Mouse (Mus musculus): ENCODE data around the gene Agbl1. TPM values are rescaled to one million over a fixed set of nuclear protein-coding genes. Genes with fewer than 3 reads are reported as not detected.
A peak's percentile ranks its signal among the peaks of the same experiment; 100 is the strongest.

Agbl1 gene
- total and polyA plus RNA-seq, 3 experiments: 0.08 to 0.21 (median 0.11) TPM

GRCm38 (mm10) chr7:77095153-77095552 is 865.5 kb downstream of the Agbl1 start:
- no peak for DNase-seq
- Histone ChIP-seq H3K9ac (ENCODE audit: low read depth, low read length) (no peak overlapping the region), H3K27me3 (ENCODE audit: control insufficient read depth, insufficient read depth, low read length) (no peaks in the 10 kb centered on the region), H3K79me2 (replicated peaks; ENCODE audit: control insufficient read depth, insufficient read depth, low read length) (no peaks in the 10 kb centered on the region), H3K4me3 (no peak overlapping the region), H3K36me3 (ENCODE audit: control insufficient read depth, insufficient read depth, low read length) (no peaks in the 10 kb centered on the region), H3K4me1 (ENCODE audit: control insufficient read depth, insufficient read depth, low read length) (no peaks in the 10 kb centered on the region), H3K27ac (no peak overlapping the region)
- intact Hi-C loops (cut with DNase I): no loop called here
- TF ChIP-seq POLR2A (IDR thresholded peaks at IDR 0.05; ENCODE audit: insufficient read depth, low read depth, low read length) (no peak), EP300 (IDR thresholded peaks at IDR 0.05; ENCODE audit: insufficient read depth, low read depth, low read length) (no peak), CTCF (IDR thresholded peaks at IDR 0.05) (no peak)
- 23% methylated on average over 2 of the region's 2 CpGs for whole genome bisulfite sequencing

GRCm38 (mm10) chr7:77114021-77114420 is 884.3 kb downstream of the Agbl1 start:
- no peak overlapping the region for H3K27ac ChIP-seq
- no peak for DNase-seq
- H3K9ac ChIP-seq (ENCODE audit: low read depth, low read length): no peak overlapping the region
- 97% methylated on average over 1 of the region's 1 CpGs for WGBS
- H3K4me1 ChIP-seq (ENCODE audit: control insufficient read depth, insufficient read depth, low read length): no peaks in the 10 kb centered on the region
- H3K36me3 ChIP-seq (ENCODE audit: control insufficient read depth, insufficient read depth, low read length): no peaks in the 10 kb centered on the region
- H3K27me3 ChIP-seq (ENCODE audit: control insufficient read depth, insufficient read depth, low read length): no peaks in the 10 kb centered on the region
- H3K4me3 ChIP-seq: no peak overlapping the region
- intact Hi-C loops (cut with DNase I): no loop called here
- no peak for TF ChIP-seq CTCF (IDR thresholded peaks at IDR 0.05)
- no peak for TF ChIP-seq POLR2A (IDR thresholded peaks at IDR 0.05; ENCODE audit: insufficient read depth, low read depth, low read length)
- no peak for TF ChIP-seq EP300 (IDR thresholded peaks at IDR 0.05; ENCODE audit: insufficient read depth, low read depth, low read length)
- H3K79me2 ChIP-seq (replicated peaks; ENCODE audit: control insufficient read depth, insufficient read depth, low read length): no peaks in the 10 kb centered on the region

GRCm38 (mm10) chr7:77129045-77129444 is 899.4 kb downstream of the Agbl1 start:
- no peaks in the 10 kb centered on the region for H3K36me3 ChIP-seq (ENCODE audit: control insufficient read depth, insufficient read depth, low read length)
- H3K79me2 ChIP-seq (replicated peaks; ENCODE audit: control insufficient read depth, insufficient read depth, low read length): no peaks in the 10 kb centered on the region
- H3K4me1 ChIP-seq (ENCODE audit: control insufficient read depth, insufficient read depth, low read length): no peaks in the 10 kb centered on the region
- intact Hi-C loops (cut with DNase I): no loop called here
- no peak overlapping the region for H3K9ac ChIP-seq (ENCODE audit: low read depth, low read length)
- H3K27me3 ChIP-seq (ENCODE audit: control insufficient read depth, insufficient read depth, low read length): no peaks in the 10 kb centered on the region
- WGBS: 41% methylated on average over 1 of the region's 1 CpGs
- TF ChIP-seq POLR2A (IDR thresholded peaks at IDR 0.05; ENCODE audit: insufficient read depth, low read depth, low read length) (no peak), CTCF (IDR thresholded peaks at IDR 0.05) (no peak), EP300 (IDR thresholded peaks at IDR 0.05; ENCODE audit: insufficient read depth, low read depth, low read length) (no peak)
- no peak for DNase-seq
- no peak overlapping the region for H3K27ac ChIP-seq
- no peak overlapping the region for H3K4me3 ChIP-seq

GRCm38 (mm10) chr7:77131950-77132349 is 902.3 kb downstream of the Agbl1 start:
- no peak for DNase-seq
- H3K4me3 ChIP-seq: no peak overlapping the region
- intact Hi-C loops (cut with DNase I): no loop called here
- no peak for TF ChIP-seq POLR2A (IDR thresholded peaks at IDR 0.05; ENCODE audit: insufficient read depth, low read depth, low read length)
- TF ChIP-seq CTCF (IDR thresholded peaks at IDR 0.05): peak; percentile 56
- no peaks in the 10 kb centered on the region for H3K79me2 ChIP-seq (replicated peaks; ENCODE audit: control insufficient read depth, insufficient read depth, low read length)
- no peak overlapping the region for H3K9ac ChIP-seq (ENCODE audit: low read depth, low read length)
- H3K36me3 ChIP-seq (ENCODE audit: control insufficient read depth, insufficient read depth, low read length): no peaks in the 10 kb centered on the region
- H3K27ac ChIP-seq: no peak overlapping the region
- H3K27me3 ChIP-seq (ENCODE audit: control insufficient read depth, insufficient read depth, low read length): no peaks in the 10 kb centered on the region
- 34% methylated on average over 7 of the region's 7 CpGs for WGBS
- H3K4me1 ChIP-seq (ENCODE audit: control insufficient read depth, insufficient read depth, low read length): no peaks in the 10 kb centered on the region

- TF ChIP-seq CTCF (IDR thresholded peaks at IDR 0.05) (no peak), POLR2A (IDR thresholded peaks at IDR 0.05; ENCODE audit: insufficient read depth, low read depth, low read length) (no peak), EP300 (IDR thresholded peaks at IDR 0.05; ENCODE audit: insufficient read depth, low read depth, low read length) (no peak)
- peak; percentile 8 to 21 for DNase-seq
Observed at GRCm38 (mm10) chr7:77132615-77133420, 903.1 kb downstream of the Agbl1 start.

GRCm38 (mm10) chr7:77134860-77135259 is 905.2 kb downstream of the Agbl1 start:
- TF ChIP-seq POLR2A (IDR thresholded peaks at IDR 0.05; ENCODE audit: insufficient read depth, low read depth, low read length) (no peak), EP300 (IDR thresholded peaks at IDR 0.05; ENCODE audit: insufficient read depth, low read depth, low read length) (no peak), CTCF (IDR thresholded peaks at IDR 0.05) (no peak)
- H3K79me2 ChIP-seq (replicated peaks; ENCODE audit: control insufficient read depth, insufficient read depth, low read length): no peaks in the 10 kb centered on the region
- intact Hi-C loops (cut with DNase I): no loop called here
- H3K27me3 ChIP-seq (ENCODE audit: control insufficient read depth, insufficient read depth, low read length): no peaks in the 10 kb centered on the region
- no peaks in the 10 kb centered on the region for H3K36me3 ChIP-seq (ENCODE audit: control insufficient read depth, insufficient read depth, low read length)
- DNase-seq: no peak
- H3K4me1 ChIP-seq (ENCODE audit: control insufficient read depth, insufficient read depth, low read length): no peaks in the 10 kb centered on the region
- WGBS: 88% methylated on average over 2 of the region's 2 CpGs
- H3K4me3 ChIP-seq: no peak overlapping the region
- no peak overlapping the region for H3K9ac ChIP-seq (ENCODE audit: low read depth, low read length)
- H3K27ac ChIP-seq: no peak overlapping the region

More at GRCm38 (mm10) chr7:77132615-77133420, 903.1 kb downstream of the Agbl1 start:
- Histone ChIP-seq H3K4me3 (no peak overlapping the region), H3K79me2 (replicated peaks; ENCODE audit: control insufficient read depth, insufficient read depth, low read length) (no peaks in the 10 kb centered on the region), H3K27ac (no peak overlapping the region), H3K4me1 (ENCODE audit: control insufficient read depth, insufficient read depth, low read length) (no peaks in the 10 kb centered on the region), H3K27me3 (ENCODE audit: control insufficient read depth, insufficient read depth, low read length) (no peaks in the 10 kb centered on the region), H3K36me3 (ENCODE audit: control insufficient read depth, insufficient read depth, low read length) (no peaks in the 10 kb centered on the region), H3K9ac (ENCODE audit: low read depth, low read length) (no peak overlapping the region)
- 39% methylated on average over 15 of the region's 15 CpGs for WGBS
- intact Hi-C loops (cut with DNase I): no loop called here
